Mouse (Mus musculus) heart, embryonic 15.5 days (tissue): ENCODE measurements around the gene Zfand2a. TPM values are rescaled to one million over a fixed set of nuclear protein-coding genes. Genes with fewer than 3 reads are reported as not detected.

ENCODE experiments used
- ATAC-seq: fragments of 200-750 bp; cut with Nextera tagmentation; replicated peaks from 2 replicates; pipeline ENCODE4 v1.8.0; 2017; ENCODE audit warnings: low read depth, moderate TSS enrichment; ENCODE audit not compliant: insufficient number of reproducible peaks, insufficient read depth, low FRiP score
- H3K27ac ChIP-seq: fragments of 300-500 bp; sonication (generic); 2 replicates; pipeline ENCODE4 v1.5.1; 2015; ENCODE audit warnings: mild to moderate bottlenecking, inconsistent platforms
- H3K27me3 ChIP-seq: fragments of 300-500 bp; sonication (generic); 2 replicates; pipeline ENCODE4 v1.6.1; 2015; ENCODE audit warnings: inconsistent platforms
- H3K36me3 ChIP-seq: fragments of 300-500 bp; sonication (generic); 2 replicates; pipeline ENCODE4 v1.6.1; 2015; ENCODE audit warnings: mild to moderate bottlenecking, inconsistent platforms
- H3K4me1 ChIP-seq: fragments of 300-500 bp; sonication (generic); replicated peaks from 2 replicates; pipeline ENCODE4 v1.6.1; 2015; ENCODE audit warnings: inconsistent platforms
- H3K4me2 ChIP-seq: fragments of 300-500 bp; sonication (generic); 2 replicates; pipeline ENCODE4 v1.6.1; 2015; ENCODE audit warnings: inconsistent platforms, mild to moderate bottlenecking, moderate library complexity
- H3K4me3 ChIP-seq: fragments of 300-500 bp; sonication (generic); 2 replicates; pipeline ENCODE4 v1.5.1; 2015; ENCODE audit warnings: mild to moderate bottlenecking, inconsistent platforms
- H3K9ac ChIP-seq: fragments of 300-500 bp; sonication (generic); 2 replicates; pipeline ENCODE4 v1.6.1; 2015; ENCODE audit warnings: mild to moderate bottlenecking, inconsistent platforms
- H3K9me3 ChIP-seq: fragments of 300-500 bp; sonication (generic); replicated peaks from 2 replicates; pipeline ENCODE4 v1.6.1; 2016; ENCODE audit warnings: inconsistent platforms
- WGBS: fragments of 180-500 bp; shearing (Covaris S2); methylation state at CpG from one replicate; pipeline ENCODE4 v1.1.7; 2015; ENCODE audit warnings: mixed read lengths; 5-methylcytosine and 5-hydroxymethylcytosine counted together
- polyA plus RNA-seq: library from polyadenylated mRNA; unstranded; fragments of >200 nt; fragmentation: Nextera tagmentation; extraction: Ambion mirVana; gene quantifications from 2 replicates; pipeline ENCODE4 v1.2.1, GENCODE M21; 2015

The Zfand2a gene
- polyA plus RNA-seq, 1 experiment from 2014 or later, result 7.2 TPM

DNA sequence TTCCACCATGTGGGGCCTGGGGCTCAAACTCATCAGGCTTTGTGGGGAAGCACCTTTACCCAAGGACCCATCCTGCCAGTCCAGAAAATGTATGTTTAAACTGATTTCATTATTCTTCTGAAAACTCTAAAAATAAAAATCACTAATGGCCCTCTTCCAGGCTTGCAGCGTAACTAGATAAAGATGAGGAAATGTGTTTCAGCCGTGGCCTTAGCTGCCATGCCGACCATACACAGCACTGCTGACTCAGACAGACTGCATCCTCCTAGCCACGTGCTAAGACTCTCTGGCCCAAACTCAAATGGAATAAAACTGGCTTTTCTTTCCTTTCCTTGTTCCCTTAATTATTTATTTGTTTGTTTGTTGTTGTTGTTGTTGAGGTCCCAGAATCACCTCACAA is 19.5 kb downstream of the Zfand2a start:
- no peak overlapping the region for H3K9ac ChIP-seq
- H3K4me1 ChIP-seq, result peaks cover 2% of the 10 kb centered on the region
- 42% methylated on average over 4 of the region's 4 CpGs for WGBS
- H3K36me3 ChIP-seq, result no peaks in the 10 kb centered on the region
- no peak overlapping the region for H3K27ac ChIP-seq
- H3K27me3 ChIP-seq, result no peaks in the 10 kb centered on the region
- H3K4me2 ChIP-seq, result no peak overlapping the region
- H3K9me3 ChIP-seq, result no peaks in the 10 kb centered on the region
- no peak for ATAC-seq
- no peak overlapping the region for H3K4me3 ChIP-seq

DNA sequence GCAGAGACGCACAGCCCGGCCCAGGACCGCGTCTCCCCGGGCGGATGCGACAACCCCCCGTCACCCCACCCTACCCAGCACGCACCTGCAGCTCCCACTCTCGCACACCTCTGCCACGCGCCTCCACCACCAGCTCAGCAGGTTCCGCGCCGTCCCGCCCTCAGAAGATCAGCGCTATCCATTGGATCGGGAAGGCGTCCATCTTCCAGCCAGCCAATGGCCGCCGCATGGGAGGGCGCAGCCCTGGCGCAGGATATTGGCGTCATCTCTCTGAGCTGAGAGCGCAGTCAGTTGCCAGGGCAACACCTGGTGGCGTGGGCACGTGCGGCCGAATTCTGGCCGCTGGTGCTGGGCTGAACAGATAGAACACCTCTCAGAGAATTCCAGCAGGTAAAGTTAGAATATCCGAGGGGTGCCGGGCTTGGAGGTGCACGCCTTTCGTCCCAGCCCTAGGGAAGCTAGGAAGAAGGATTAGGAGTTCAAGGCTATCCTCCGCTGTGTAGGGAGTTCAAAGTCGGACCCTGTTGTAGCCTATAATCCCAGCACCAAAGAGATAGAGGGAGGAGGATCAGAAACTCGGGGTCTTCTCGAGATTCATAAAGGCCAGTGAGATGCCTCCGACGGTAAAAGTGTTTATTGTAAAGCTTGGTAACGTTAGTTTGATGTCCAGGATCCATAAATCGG is 23.8 kb downstream of the Zfand2a start, which contains the start of gene 3110082I17Rik:
Gene 3110082I17Rik (minus strand): TSS at position 144 of the 684 bp plus-strand sequence.
- Histone ChIP-seq H3K9me3 (no peaks in the 10 kb centered on the region), H3K36me3 (no peaks in the 10 kb centered on the region), H3K9ac (peak within 1 kb of the TSS; percentile 64), H3K4me1 (peaks cover 8% of the 10 kb centered on the region), H3K4me2 (peak within 1 kb of the TSS; percentile 90), H3K27ac (no peak within 1 kb of the TSS), H3K4me3 (peak within 1 kb of the TSS; percentile 68), H3K27me3 (no peaks in the 10 kb centered on the region)
- WGBS, result 4% methylated on average over 42 of the region's 42 CpGs
- ATAC-seq, result peak; percentile 95

DNA sequence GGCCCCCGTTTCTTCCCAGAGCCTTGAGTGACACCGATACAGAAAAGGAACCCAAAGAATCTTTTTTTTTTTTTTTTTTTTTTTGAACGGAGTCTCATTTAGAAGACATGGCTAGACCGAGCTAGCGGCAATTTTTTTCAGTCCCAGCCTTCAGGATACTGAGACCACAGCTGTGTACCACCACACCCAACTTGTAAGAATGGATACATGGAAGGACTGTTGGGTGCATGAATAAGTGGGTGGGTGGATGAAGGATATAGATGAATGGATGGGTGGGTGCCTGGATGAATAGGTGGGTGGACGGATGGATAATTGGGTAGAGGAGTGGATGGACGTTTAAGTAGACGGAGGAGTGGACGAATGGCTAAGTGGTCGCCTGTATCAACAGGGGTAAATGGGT is 24.4 kb downstream of the Zfand2a start:
- Histone ChIP-seq H3K9ac (peak overlapping the region; percentile 64), H3K4me1 (peaks cover 8% of the 10 kb centered on the region), H3K4me3 (peak overlapping the region; percentile 68), H3K9me3 (no peaks in the 10 kb centered on the region), H3K4me2 (peak overlapping the region; percentile 90), H3K36me3 (no peaks in the 10 kb centered on the region), H3K27me3 (no peaks in the 10 kb centered on the region), H3K27ac (no peak overlapping the region)
- no peak for ATAC-seq
- WGBS, result 9% methylated on average over 10 of the region's 10 CpGs

DNA sequence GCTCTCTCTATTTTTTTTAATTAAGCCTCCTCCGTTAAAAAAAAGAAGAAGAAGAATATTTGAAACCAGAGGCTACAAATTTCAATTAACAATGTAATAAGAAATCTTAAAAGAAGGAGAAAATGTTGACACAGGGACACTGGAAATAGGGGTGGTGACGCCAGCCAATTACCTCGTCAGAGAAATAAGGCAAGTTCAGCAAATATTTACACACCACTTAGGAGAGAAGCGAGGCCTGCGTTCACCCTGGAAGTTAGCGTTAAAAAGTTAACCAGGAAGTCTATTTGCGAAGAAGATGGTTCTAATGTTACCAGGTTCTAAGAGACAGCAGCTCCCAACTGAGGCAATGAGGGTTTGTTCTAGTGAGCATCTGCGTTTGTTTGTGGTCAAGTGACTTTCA is 27.1 kb downstream of the Zfand2a start:
- Histone ChIP-seq H3K9me3 (no peaks in the 10 kb centered on the region), H3K4me2 (no peak overlapping the region), H3K36me3 (no peaks in the 10 kb centered on the region), H3K9ac (no peak overlapping the region), H3K4me3 (no peak overlapping the region), H3K27me3 (no peaks in the 10 kb centered on the region), H3K4me1 (peaks cover 8% of the 10 kb centered on the region), H3K27ac (no peak overlapping the region)
- 84% methylated on average over 8 of the region's 8 CpGs for WGBS
- ATAC-seq, result no peak

DNA sequence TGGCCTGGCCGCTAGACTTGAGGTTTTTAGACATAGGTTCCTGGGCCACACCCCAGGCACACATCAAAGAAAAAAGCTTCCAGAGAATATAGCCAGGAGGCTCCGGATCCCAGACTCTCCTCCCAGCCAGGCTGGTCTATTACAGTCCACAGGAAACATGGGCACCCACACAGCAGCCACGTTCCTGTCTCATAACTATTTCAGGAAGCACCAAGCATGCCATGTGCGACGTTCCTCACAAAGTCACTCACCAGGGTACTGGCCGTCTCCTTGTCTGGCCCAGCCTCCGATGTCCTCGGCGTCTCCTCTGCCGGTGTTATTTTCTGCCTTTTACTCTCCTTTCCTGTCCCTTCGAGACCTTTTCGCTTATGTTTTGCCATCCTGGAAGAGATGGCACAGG is 29.2 kb downstream of the Zfand2a start:
- H3K9me3 ChIP-seq, result no peaks in the 10 kb centered on the region
- H3K9ac ChIP-seq, result no peak overlapping the region
- no peak for ATAC-seq
- no peak overlapping the region for H3K4me2 ChIP-seq
- H3K27me3 ChIP-seq, result no peaks in the 10 kb centered on the region
- peaks cover 8% of the 10 kb centered on the region for H3K4me1 ChIP-seq
- H3K27ac ChIP-seq, result no peak overlapping the region
- no peaks in the 10 kb centered on the region for H3K36me3 ChIP-seq
- no peak overlapping the region for H3K4me3 ChIP-seq
- WGBS, result 89% methylated on average over 12 of the region's 12 CpGs

DNA sequence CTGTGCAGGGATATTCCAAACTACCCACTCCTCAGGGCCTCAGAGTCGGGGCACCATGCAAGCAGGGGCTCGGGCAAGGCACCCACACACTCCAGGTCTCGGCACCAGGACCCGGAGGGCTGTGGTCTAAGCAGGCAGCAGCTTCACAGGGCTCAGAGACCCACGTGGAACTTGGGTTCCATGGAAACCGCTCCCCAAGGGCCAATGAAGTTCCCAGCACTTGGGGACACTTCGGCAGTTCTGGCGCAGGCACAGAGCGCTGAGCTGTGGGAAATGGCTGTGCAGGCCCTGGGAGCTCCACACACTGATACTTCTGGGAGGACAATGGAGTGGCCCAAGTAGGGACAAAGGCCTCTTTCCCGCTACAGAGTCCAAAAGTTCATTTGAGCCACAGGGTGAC is 31.3 kb downstream of the Zfand2a start:
- WGBS, result 93% methylated on average over 10 of the region's 10 CpGs
- ATAC-seq, result no peak
- H3K9ac ChIP-seq, result no peak overlapping the region
- peaks cover 12% of the 10 kb centered on the region for H3K4me1 ChIP-seq
- no peak overlapping the region for H3K27ac ChIP-seq
- no peak overlapping the region for H3K4me3 ChIP-seq
- H3K27me3 ChIP-seq, result no peaks in the 10 kb centered on the region
- no peaks in the 10 kb centered on the region for H3K9me3 ChIP-seq
- no peak overlapping the region for H3K4me2 ChIP-seq
- H3K36me3 ChIP-seq, result no peaks in the 10 kb centered on the region

DNA sequence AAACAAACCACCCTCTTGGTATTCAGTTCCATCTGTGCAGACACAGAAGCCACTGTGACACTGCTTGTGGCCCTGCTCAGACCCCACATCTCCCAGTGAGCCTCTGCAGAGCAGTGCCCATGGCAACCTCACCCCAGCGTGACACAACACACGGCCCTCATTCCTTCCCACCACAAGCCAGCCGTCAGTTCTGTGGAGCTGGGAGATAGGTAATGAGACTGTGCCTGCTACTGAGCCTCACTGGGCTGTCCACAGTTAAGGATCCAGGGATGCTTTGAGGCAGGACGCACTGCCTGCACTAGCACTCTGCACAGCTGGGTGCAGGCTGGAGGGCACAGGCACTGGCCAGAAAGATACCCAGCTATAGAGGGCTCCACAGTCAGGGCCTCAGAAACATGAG is 34.4 kb downstream of the Zfand2a start:
- no peaks in the 10 kb centered on the region for H3K9me3 ChIP-seq
- H3K27ac ChIP-seq, result peak overlapping the region; percentile 24; the same call in 1 of the 2 replicates
- ATAC-seq, result no peak
- no peak overlapping the region for H3K4me3 ChIP-seq
- no peaks in the 10 kb centered on the region for H3K27me3 ChIP-seq
- H3K36me3 ChIP-seq, result no peaks in the 10 kb centered on the region
- no peak overlapping the region for H3K4me2 ChIP-seq
- no peak overlapping the region for H3K9ac ChIP-seq
- 39% methylated on average over 4 of the region's 4 CpGs for WGBS
- H3K4me1 ChIP-seq, result peaks cover 12% of the 10 kb centered on the region

DNA sequence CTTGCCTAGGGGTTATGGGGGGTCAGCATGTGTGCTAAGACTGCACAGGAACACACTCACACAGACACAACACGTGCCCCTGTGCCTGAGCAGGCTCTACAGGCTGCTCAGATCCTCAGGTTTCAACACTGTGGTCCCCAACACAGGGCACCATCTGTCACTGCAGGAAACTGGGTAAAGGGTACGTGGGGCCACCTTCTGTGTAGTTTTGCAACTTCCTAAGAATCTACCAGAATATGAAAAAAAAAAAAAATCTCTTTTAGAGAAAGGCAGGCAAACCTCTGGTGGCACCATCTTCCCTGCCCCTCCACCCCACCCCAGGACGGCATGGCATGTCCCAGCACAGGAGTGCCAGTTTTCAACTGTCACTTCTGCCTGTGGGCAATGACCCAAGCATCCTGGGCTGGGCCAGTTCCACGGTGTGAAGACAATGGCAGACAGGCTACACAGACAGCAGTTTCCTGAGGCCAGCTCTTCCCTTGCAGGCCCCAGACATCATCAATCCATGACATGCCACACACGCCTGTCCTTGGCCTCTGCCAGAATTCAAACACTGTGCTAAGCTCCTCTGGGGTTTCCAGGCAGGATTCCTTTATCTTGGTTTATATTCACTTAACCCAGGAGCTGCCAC is 35.1 kb downstream of the Zfand2a start:
- ATAC-seq, result 0 out of 2 replicates have a peak, but pooled peaks have one; percentile 15
- H3K4me2 ChIP-seq, result no peak overlapping the region

DNA sequence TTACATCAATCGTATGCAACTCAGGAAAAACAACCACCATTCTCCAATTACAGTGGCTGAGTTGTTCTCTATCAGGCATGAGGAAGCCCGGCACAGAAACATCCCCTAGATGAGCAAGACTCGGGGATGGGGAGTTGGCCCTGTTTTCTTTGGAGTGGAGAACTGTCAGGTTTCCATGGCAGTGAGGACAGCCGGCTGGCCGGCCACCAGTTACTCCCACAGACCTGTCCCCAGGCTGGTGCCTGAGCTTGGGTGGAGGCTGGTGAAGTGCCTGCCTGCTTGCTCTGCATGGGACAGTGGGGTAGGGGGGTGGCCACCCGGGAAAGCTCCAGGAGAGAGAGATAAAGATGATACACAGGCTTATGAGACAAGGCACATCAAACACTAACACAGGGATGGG is 36.3 kb downstream of the Zfand2a start:
- Histone ChIP-seq H3K4me3 (no peak overlapping the region), H3K27me3 (no peaks in the 10 kb centered on the region), H3K9ac (no peak overlapping the region), H3K9me3 (no peaks in the 10 kb centered on the region), H3K4me1 (peaks cover 12% of the 10 kb centered on the region), H3K27ac (no peak overlapping the region), H3K36me3 (no peaks in the 10 kb centered on the region), H3K4me2 (no peak overlapping the region)
- ATAC-seq, result no peak
- WGBS, result 46% methylated on average over 6 of the region's 6 CpGs

More for the DNA sequence above, 35.1 kb downstream of the Zfand2a start:
- Histone ChIP-seq H3K4me3 (no peak overlapping the region), H3K27ac (peak overlapping the region; percentile 18; the same call in 1 of the 2 replicates), H3K9me3 (no peaks in the 10 kb centered on the region), H3K36me3 (no peaks in the 10 kb centered on the region), H3K4me1 (peaks cover 12% of the 10 kb centered on the region), H3K9ac (no peak overlapping the region), H3K27me3 (no peaks in the 10 kb centered on the region)
- 38% methylated on average over 5 of the region's 5 CpGs for WGBS

DNA sequence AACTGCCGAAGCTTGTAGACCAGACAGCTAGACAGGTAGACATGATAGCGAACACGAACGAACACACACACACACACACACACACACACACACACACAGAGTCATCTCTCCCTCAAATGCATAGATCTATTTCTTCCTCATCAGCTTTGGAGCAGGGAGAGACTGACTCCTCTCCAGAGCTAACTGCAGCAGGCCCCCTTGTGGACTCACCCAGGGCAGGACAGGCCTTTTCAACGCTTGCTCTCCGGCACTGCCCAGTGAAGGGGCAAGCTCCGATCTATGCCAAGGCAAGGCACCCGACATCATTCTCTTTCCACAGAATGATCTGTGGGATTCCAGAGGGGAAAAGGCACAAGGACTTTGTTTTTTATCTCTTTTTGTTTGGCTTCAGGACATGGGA is 39.1 kb downstream of the Zfand2a start:
- Histone ChIP-seq H3K27ac (no peak overlapping the region), H3K36me3 (no peaks in the 10 kb centered on the region), H3K9ac (no peak overlapping the region), H3K9me3 (no peaks in the 10 kb centered on the region), H3K4me3 (no peak overlapping the region), H3K4me2 (no peak overlapping the region), H3K4me1 (peaks cover 15% of the 10 kb centered on the region), H3K27me3 (no peaks in the 10 kb centered on the region)
- no peak for ATAC-seq
- 85% methylated on average over 8 of the region's 8 CpGs for WGBS

DNA sequence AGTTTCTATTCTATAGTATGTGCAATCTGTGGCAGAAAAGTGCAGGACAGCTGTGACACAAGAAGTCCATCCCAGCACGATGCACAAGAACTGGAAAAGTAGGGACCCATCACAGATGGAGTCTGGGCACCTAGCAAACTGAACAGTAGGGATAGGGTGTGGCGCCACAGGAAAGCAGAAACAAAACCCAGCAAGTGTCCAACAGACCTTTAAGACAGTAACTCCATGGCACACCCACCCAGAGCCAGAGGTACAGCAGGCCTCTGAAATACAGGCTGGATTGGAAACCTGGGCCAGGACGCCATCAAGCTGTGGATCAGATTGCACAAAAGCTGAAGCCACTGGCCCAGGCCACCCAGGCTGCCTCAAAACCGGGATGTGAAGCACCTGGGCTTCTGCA is 41.4 kb downstream of the Zfand2a start:
- WGBS, result 75% methylated on average over 4 of the region's 4 CpGs
- Histone ChIP-seq H3K36me3 (no peaks in the 10 kb centered on the region), H3K4me1 (peaks cover 3% of the 10 kb centered on the region), H3K9ac (no peak overlapping the region), H3K27ac (no peak overlapping the region), H3K27me3 (no peaks in the 10 kb centered on the region), H3K9me3 (no peaks in the 10 kb centered on the region), H3K4me3 (no peak overlapping the region), H3K4me2 (no peak overlapping the region)
- ATAC-seq, result no peak

DNA sequence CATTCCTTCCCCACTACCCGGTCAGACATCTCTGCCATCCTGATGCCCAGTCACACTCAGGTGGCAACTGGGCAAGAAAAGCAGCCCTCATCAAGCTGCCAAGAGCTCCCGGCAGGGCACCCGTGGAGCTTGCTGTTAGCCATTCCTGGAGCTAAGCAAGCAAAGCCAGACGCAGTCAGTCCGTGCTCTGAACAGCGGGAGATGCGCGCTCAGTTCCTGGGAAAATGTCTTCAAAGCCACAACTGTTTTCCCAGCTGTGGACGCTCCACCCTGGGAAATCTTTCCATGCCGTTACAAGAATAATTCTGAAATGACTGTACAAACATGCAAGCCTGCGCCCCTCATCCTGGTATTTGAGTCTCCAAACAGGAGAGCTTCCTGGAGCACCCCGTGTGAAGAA is 41.9 kb downstream of the Zfand2a start:
- 70% methylated on average over 12 of the region's 12 CpGs for WGBS
- peaks cover 3% of the 10 kb centered on the region; the same call in 1 of the 2 replicates for H3K4me1 ChIP-seq
- no peak overlapping the region for H3K4me2 ChIP-seq
- H3K9me3 ChIP-seq, result no peaks in the 10 kb centered on the region
- H3K4me3 ChIP-seq, result no peak overlapping the region
- no peak overlapping the region for H3K9ac ChIP-seq
- no peak for ATAC-seq
- no peak overlapping the region for H3K27ac ChIP-seq
- no peaks in the 10 kb centered on the region for H3K36me3 ChIP-seq
- H3K27me3 ChIP-seq, result no peaks in the 10 kb centered on the region
